Mouse (Mus musculus): ENCODE data around the gene Aldh2. TPM values are rescaled to one million over a fixed set of nuclear protein-coding genes. Genes with fewer than 3 reads are reported as not detected.

Aldh2 gene
- polyA plus RNA-seq, 1 experiment = 225 TPM

GRCm38 (mm10) chr5:121543370-121543769, 50.3 kb downstream of the Aldh2 start:
- H3K79me3 ChIP-seq (ENCODE audit: low read depth) = peaks cover 60% of the 10 kb centered on the region
- no peaks in the 10 kb centered on the region for H3K27me3 ChIP-seq (ENCODE audit: control insufficient read depth, insufficient read depth, insufficient read length)
- no peak overlapping the region for H3ac ChIP-seq (ENCODE audit: control insufficient read depth, insufficient read length, low read depth)
- no peaks in the 10 kb centered on the region for H3K36me3 ChIP-seq (ENCODE audit: control insufficient read depth, insufficient read depth)
- no peak overlapping the region for H3K4me3 ChIP-seq (ENCODE audit: insufficient read depth, poor library complexity, severe bottlenecking)
- H3K79me2 ChIP-seq (ENCODE audit: control insufficient read depth, insufficient read depth) = peaks cover 82% of the 10 kb centered on the region
- TF ChIP-seq MYOD1 (IDR thresholded peaks at IDR 0.05; ENCODE audit: control insufficient read depth, insufficient read length, low read depth) = no peak

DNA sequence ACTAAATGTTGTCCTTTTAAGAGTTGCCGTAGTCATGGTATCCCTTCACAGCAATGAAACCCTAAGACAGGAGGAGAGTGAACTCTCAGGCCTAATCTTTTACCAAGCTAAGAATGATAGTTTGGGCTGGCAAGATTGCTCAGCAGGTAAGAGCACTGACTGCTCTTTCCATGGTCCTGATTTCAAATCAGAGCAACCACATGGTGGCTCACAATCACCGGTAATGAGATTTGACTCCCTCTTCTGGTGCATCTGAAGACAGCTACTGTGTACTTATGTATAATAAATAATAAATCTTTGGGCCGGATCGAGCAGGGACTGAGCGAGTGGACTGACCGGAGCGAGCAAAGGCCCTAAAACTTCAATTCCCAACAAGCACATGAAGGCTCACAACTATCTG, 52.4 kb downstream of the Aldh2 start:
- peaks cover 63% of the 10 kb centered on the region for H3K79me3 ChIP-seq (ENCODE audit: low read depth)
- no peak overlapping the region for H3ac ChIP-seq (ENCODE audit: control insufficient read depth, insufficient read length, low read depth)
- peaks cover 98% of the 10 kb centered on the region for H3K79me2 ChIP-seq (ENCODE audit: control insufficient read depth, insufficient read depth)
- H3K4me3 ChIP-seq (ENCODE audit: insufficient read depth, poor library complexity, severe bottlenecking) = no peak overlapping the region
- no peaks in the 10 kb centered on the region for H3K27me3 ChIP-seq (ENCODE audit: control insufficient read depth, insufficient read depth, insufficient read length)
- TF ChIP-seq FOSL1 (IDR thresholded peaks at IDR 0.05; ENCODE audit: insufficient read depth, low read length, poor library complexity, severe bottlenecking) = no peak
- H3K36me3 ChIP-seq (ENCODE audit: control insufficient read depth, insufficient read depth) = peaks cover 17% of the 10 kb centered on the region

- H3K27me3 ChIP-seq (ENCODE audit: control insufficient read depth, insufficient read depth, insufficient read length) = no peaks in the 10 kb centered on the region
- peaks cover 29% of the 10 kb centered on the region for H3K36me3 ChIP-seq (ENCODE audit: control insufficient read depth, insufficient read depth)
- H3K79me3 ChIP-seq (ENCODE audit: low read depth) = peaks cover 64% of the 10 kb centered on the region
- peaks cover 98% of the 10 kb centered on the region for H3K79me2 ChIP-seq (ENCODE audit: control insufficient read depth, insufficient read depth)
- no peak overlapping the region for H3K4me3 ChIP-seq (ENCODE audit: insufficient read depth, poor library complexity, severe bottlenecking)
- no peak overlapping the region for H3ac ChIP-seq (ENCODE audit: control insufficient read depth, insufficient read length, low read depth)
- no peak for TF ChIP-seq MYOD1 (IDR thresholded peaks at IDR 0.05; ENCODE audit: control insufficient read depth, insufficient read length, low read depth)
- no peak for TF ChIP-seq CEBPB (IDR thresholded peaks at IDR 0.05; ENCODE audit: low read depth)
- TF ChIP-seq MYOG (IDR thresholded peaks at IDR 0.05; ENCODE audit: control insufficient read depth, extremely low read depth, insufficient read length) = no peak
- TF ChIP-seq CTCF (IDR thresholded peaks at IDR 0.05; ENCODE audit: control insufficient read depth, insufficient read depth, insufficient read length) = no peak
- TF ChIP-seq MAX (IDR thresholded peaks at IDR 0.05) = no peak
- TF ChIP-seq USF1 (IDR thresholded peaks at IDR 0.05; ENCODE audit: low read depth) = no peak
- no peak for TF ChIP-seq FOSL1 (IDR thresholded peaks at IDR 0.05; ENCODE audit: insufficient read depth, low read length, poor library complexity, severe bottlenecking)
Observed at GRCm38 (mm10) chr5:121540066-121540465, 53.6 kb downstream of the Aldh2 start.

DNA sequence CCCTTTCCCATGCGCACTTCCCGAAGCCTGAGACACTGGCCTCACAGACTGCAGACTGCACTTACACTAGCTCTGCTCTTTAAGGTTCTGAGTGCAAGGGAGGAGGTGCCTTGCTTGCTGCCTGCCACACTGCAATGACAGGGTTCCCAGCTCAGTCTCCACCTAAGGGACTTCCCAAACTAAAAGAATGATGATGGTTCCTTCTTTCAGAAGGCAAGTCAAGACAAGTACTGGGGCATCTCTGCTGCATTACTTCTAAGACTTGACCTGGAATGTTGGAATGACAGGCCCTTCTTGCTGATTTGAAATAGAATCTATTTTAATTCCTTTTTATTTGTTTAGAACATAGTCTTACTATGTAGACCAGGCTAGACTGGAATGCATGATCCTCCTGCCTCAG, 56.0 kb downstream of the Aldh2 start:
- Histone ChIP-seq H3K79me3 (ENCODE audit: low read depth) (peaks cover 41% of the 10 kb centered on the region), H3ac (ENCODE audit: control insufficient read depth, insufficient read length, low read depth) (no peak overlapping the region), H3K4me3 (ENCODE audit: insufficient read depth, poor library complexity, severe bottlenecking) (no peak overlapping the region), H3K79me2 (ENCODE audit: control insufficient read depth, insufficient read depth) (peaks cover 86% of the 10 kb centered on the region), H3K27me3 (ENCODE audit: control insufficient read depth, insufficient read depth, insufficient read length) (no peaks in the 10 kb centered on the region), H3K36me3 (ENCODE audit: control insufficient read depth, insufficient read depth) (peaks cover 50% of the 10 kb centered on the region)
- TF ChIP-seq FOSL1 (IDR thresholded peaks at IDR 0.05; ENCODE audit: insufficient read depth, low read length, poor library complexity, severe bottlenecking) (no peak), CTCF (IDR thresholded peaks at IDR 0.05; ENCODE audit: control insufficient read depth, insufficient read depth, insufficient read length) (no peak), USF1 (IDR thresholded peaks at IDR 0.05; ENCODE audit: low read depth) (no peak)

DNA sequence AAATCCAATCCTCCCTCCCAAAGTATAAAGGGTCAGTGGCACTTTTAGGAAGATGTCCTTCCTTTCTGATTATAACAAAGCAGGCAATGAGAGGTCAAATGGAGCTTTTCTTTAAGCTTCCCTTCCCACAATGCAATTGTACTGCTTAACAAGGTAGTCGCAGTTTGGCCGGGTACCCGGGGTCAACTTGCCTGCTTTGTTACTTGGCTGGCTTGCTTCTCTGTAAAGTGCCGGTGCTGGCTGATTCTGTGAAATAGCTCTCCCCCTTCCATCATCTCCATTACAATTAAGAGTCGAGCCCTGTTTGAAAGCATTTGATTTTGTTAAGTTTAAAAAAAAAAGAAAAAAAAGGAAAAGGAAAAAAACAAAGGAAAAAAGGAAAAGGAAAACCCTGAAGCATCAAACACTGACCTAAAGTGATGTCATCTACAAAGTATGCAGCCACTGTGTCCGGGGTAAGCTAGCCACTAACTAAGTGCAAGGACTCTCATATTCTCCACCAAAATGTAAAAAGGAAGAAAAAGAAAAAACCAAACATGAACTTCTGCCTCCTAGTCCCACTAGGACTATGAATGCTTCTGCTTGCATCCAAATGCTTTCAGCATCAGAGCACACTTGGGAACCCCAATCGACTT, 56.6 kb downstream of the Aldh2 start:
- Histone ChIP-seq H3K79me2 (ENCODE audit: control insufficient read depth, insufficient read depth) (peaks cover 80% of the 10 kb centered on the region), H3K27me3 (ENCODE audit: control insufficient read depth, insufficient read depth, insufficient read length) (no peaks in the 10 kb centered on the region), H3K79me3 (ENCODE audit: low read depth) (peaks cover 35% of the 10 kb centered on the region), H3K36me3 (ENCODE audit: control insufficient read depth, insufficient read depth) (peaks cover 55% of the 10 kb centered on the region), H3K4me3 (ENCODE audit: insufficient read depth, poor library complexity, severe bottlenecking) (no peak overlapping the region), H3ac (ENCODE audit: control insufficient read depth, insufficient read length, low read depth) (no peak overlapping the region)
- TF ChIP-seq CEBPB (IDR thresholded peaks at IDR 0.05; ENCODE audit: low read depth) (no peak), CTCF (IDR thresholded peaks at IDR 0.05; ENCODE audit: control insufficient read depth, insufficient read depth, insufficient read length) (no peak), MAX (IDR thresholded peaks at IDR 0.05) (no peak), MYOG (IDR thresholded peaks at IDR 0.05; ENCODE audit: control insufficient read depth, extremely low read depth, insufficient read length) (no peak), MYOD1 (IDR thresholded peaks at IDR 0.05; ENCODE audit: control insufficient read depth, insufficient read length, low read depth) (no peak), FOSL1 (IDR thresholded peaks at IDR 0.05; ENCODE audit: insufficient read depth, low read length, poor library complexity, severe bottlenecking) (no peak)

- no peak for TF ChIP-seq MYOD1 (IDR thresholded peaks at IDR 0.05; ENCODE audit: control insufficient read depth, insufficient read length, low read depth)
- Histone ChIP-seq H3K27me3 (ENCODE audit: control insufficient read depth, insufficient read depth, insufficient read length) (no peaks in the 10 kb centered on the region), H3K4me3 (ENCODE audit: insufficient read depth, poor library complexity, severe bottlenecking) (no peak overlapping the region), H3K79me3 (ENCODE audit: low read depth) (peaks cover 16% of the 10 kb centered on the region), H3K79me2 (ENCODE audit: control insufficient read depth, insufficient read depth) (peaks cover 61% of the 10 kb centered on the region), H3ac (ENCODE audit: control insufficient read depth, insufficient read length, low read depth) (no peak overlapping the region), H3K36me3 (ENCODE audit: control insufficient read depth, insufficient read depth) (peaks cover 67% of the 10 kb centered on the region)
Observed at GRCm38 (mm10) chr5:121535116-121535515, 58.5 kb downstream of the Aldh2 start.

All from C2C12 (cell line).